ENCODE assay signal across 29 mouse cellular contexts in genomic region chr4:52916659-52917310, GRCm38 (mm10). TPM values are rescaled to one million over a fixed set of nuclear protein-coding genes. Genes with fewer than 3 reads are reported as not detected.
A peak's percentile ranks its signal among the peaks of the same experiment; 100 is the strongest.
DNase-seq lines count a peak whose midpoint lies in the region; ATAC-seq and TF ChIP-seq lines count a peak whose summit lies in the region.
"Had no signal": no experiment of that assay in that cellular context is flagged by ENCODE, and none has a peak within 500 bp of the region (broad histone marks: within the 10 kb centered on the region; RNA-seq: fewer than 3 reads in every experiment).

No protein-coding gene starts in this region.

- H3K9ac ChIP-seq in lung, postnatal 0 days (replicated peaks; ENCODE audit: low read depth), result no peak overlapping the region
- no peak overlapping the region for H3K9ac ChIP-seq in heart, embryonic 11.5 days (ENCODE audit: low read depth, low read length)
- H3K9ac ChIP-seq: forebrain, embryonic 13.5 days; forebrain, postnatal 0 days; heart, embryonic 13.5 days; hindbrain, embryonic 12.5 days had no signal

- H3K9me3 ChIP-seq in lung, postnatal 0 days (ENCODE audit: low read length), result no peaks in the 10 kb centered on the region
- no peaks in the 10 kb centered on the region for H3K9me3 ChIP-seq in heart, embryonic 11.5 days (replicated peaks; ENCODE audit: control insufficient read depth, low read length)
- H3K9me3 ChIP-seq: embryonic facial prominence, embryonic 10.5 days; forebrain, embryonic 13.5 days; heart, embryonic 13.5 days; hindbrain, embryonic 12.5 days had no signal

- TF ChIP-seq CTCF in lung, postnatal 0 days (IDR thresholded peaks at IDR 0.05), result no peak

- ATAC-seq in lung, postnatal 0 days, result no peak
- ATAC-seq in hematopoietic stem cell, adult 5-6 weeks (replicated peaks in 1 of 2; ENCODE audit: insufficient read depth in 1 of 2, low FRiP score in 2 of 2, low TSS enrichment in 1 of 2, low read depth in 1 of 2, poor library complexity in 2 of 2, severe bottlenecking in 2 of 2), result peak; percentile 58 to 73; a peak in 3 of 4 replicates
- ATAC-seq in heart, embryonic 11.5 days (replicated peaks; ENCODE audit: insufficient number of reproducible peaks, low FRiP score, low TSS enrichment), result no peak
- ATAC-seq: CD4-positive, CD25-positive, alpha-beta regulatory T cell, adult 4 months; forebrain, embryonic 13.5 days; forebrain, postnatal 0 days; hindbrain, embryonic 16.5 days had no signal

- H3K4me2 ChIP-seq in lung, postnatal 0 days (replicated peaks; ENCODE audit: low read depth, low read length), result no peak overlapping the region
- H3K4me2 ChIP-seq in heart, embryonic 11.5 days, result no peak overlapping the region
- H3K4me2 ChIP-seq: forebrain, embryonic 13.5 days; heart, embryonic 13.5 days; hindbrain, embryonic 12.5 days had no signal

- no peak overlapping the region for H3K27ac ChIP-seq in lung, postnatal 0 days (ENCODE audit: low read length)
- no peak overlapping the region for H3K27ac ChIP-seq in heart, embryonic 11.5 days (ENCODE audit: low read depth, low read length)
- H3K27ac ChIP-seq: embryonic facial prominence, embryonic 10.5 days; forebrain, embryonic 13.5 days; heart, embryonic 13.5 days; hindbrain, embryonic 12.5 days had no signal

- H3K4me1 ChIP-seq in lung, postnatal 0 days (ENCODE audit: insufficient read depth, low read depth, low read length), result no peaks in the 10 kb centered on the region
- H3K4me1 ChIP-seq in heart, embryonic 11.5 days (ENCODE audit: control insufficient read depth, insufficient read depth, low read length), result no peaks in the 10 kb centered on the region
- H3K4me1 ChIP-seq: embryonic facial prominence, embryonic 10.5 days; forebrain, embryonic 13.5 days; heart, embryonic 13.5 days; hindbrain, embryonic 12.5 days had no signal

- no peaks in the 10 kb centered on the region for H3K36me3 ChIP-seq in lung, postnatal 0 days (ENCODE audit: insufficient read depth, low read length)
- no peaks in the 10 kb centered on the region for H3K36me3 ChIP-seq in splenic B cell, adult 2 months (ENCODE audit: control insufficient read depth, insufficient read depth, low read length, poor library complexity, severe bottlenecking)
- H3K36me3 ChIP-seq in heart, embryonic 11.5 days (ENCODE audit: control insufficient read depth, insufficient read depth, low read length), result no peaks in the 10 kb centered on the region
- H3K36me3 ChIP-seq: embryonic facial prominence, embryonic 10.5 days; heart, embryonic 13.5 days; hindbrain, embryonic 12.5 days had no signal

- DNase-seq in lung, postnatal 0 days (ENCODE audit: low spot score), result peak; percentile 17
- no peak for DNase-seq in lung, postnatal 14 days
- DNase-seq in adipocyte (ENCODE audit: low spot score) (peak; percentile 2), MN1 (ENCODE audit: low spot score) (no peak)
- DNase-seq in splenic B cell, adult 2 months (ENCODE audit: low read depth, low spot score), result peak; percentile 4
- no peak for DNase-seq in spleen, postnatal 4 days (ENCODE audit: low spot score in 2 of 2)
- DNase-seq: adrenal gland, postnatal 10 days; B cell, adult 2 months; cerebellum, adult 11-12 months; cerebellum, adult 9-11 months; cerebellum, postnatal 36 days; forebrain, postnatal 0 days; gastrocnemius, postnatal 14 days; heart, postnatal 36 days had no signal

- no peak for TF ChIP-seq EP300 in lung, postnatal 0 days (IDR thresholded peaks at IDR 0.05)

- no peak overlapping the region for H3K4me3 ChIP-seq in lung, postnatal 0 days (ENCODE audit: low read depth, low read length)
- H3K4me3 ChIP-seq in heart, embryonic 11.5 days (ENCODE audit: low read depth, low read length), result no peak overlapping the region
- H3K4me3 ChIP-seq: embryonic facial prominence, embryonic 10.5 days; forebrain, embryonic 13.5 days; heart, embryonic 13.5 days; hindbrain, embryonic 12.5 days had no signal

- 67% methylated on average over 6 of the region's 6 CpGs for WGBS in lung, postnatal 0 days
- WGBS in heart, embryonic 11.5 days (ENCODE audit: insufficient replicate concordance), result 71% methylated on average over 6 of the region's 6 CpGs

- H3K27me3 ChIP-seq in lung, postnatal 0 days (replicated peaks; ENCODE audit: insufficient read depth, low read length), result no peaks in the 10 kb centered on the region
- H3K27me3 ChIP-seq in splenic B cell, adult 2 months (ENCODE audit: control insufficient read depth, insufficient read depth, low read length, poor library complexity, severe bottlenecking), result no peaks in the 10 kb centered on the region
- no peaks in the 10 kb centered on the region for H3K27me3 ChIP-seq in heart, embryonic 11.5 days (ENCODE audit: control insufficient read depth, insufficient read depth, low read length)
- H3K27me3 ChIP-seq: forebrain, embryonic 13.5 days; heart, embryonic 13.5 days; hindbrain, embryonic 12.5 days had no signal

RNA-seq across cellular contexts. Expression of gene Olfr272, which starts 2.2 kb away (rescaled TPM):
- not detected in 2 replicates for polyA plus RNA-seq in lung, postnatal 0 days (2015; fragmentation: Nextera tagmentation; extraction: Ambion mirVana)
- total RNA-seq in hematopoietic stem cell, adult 5-6 weeks (2017), result not detected in 2 replicates
- polyA plus RNA-seq in heart, embryonic 11.5 days (2014; fragmentation: Nextera tagmentation; extraction: Ambion mirVana), result not detected in 2 replicates
- total RNA-seq: adrenal gland, postnatal 10 days; adrenal gland, postnatal 4 days; forebrain, postnatal 0 days; gastrocnemius, adult 18-20 months; gastrocnemius, postnatal 14 days; heart, adult 8-10 months; heart, postnatal 36 days had no signal
- polyA plus RNA-seq: CD4-positive, CD25-positive, alpha-beta regulatory T cell, adult 4 months; embryonic facial prominence, embryonic 10.5 days; embryonic facial prominence, embryonic 14.5 days; forebrain, embryonic 13.5 days; forebrain, postnatal 0 days; heart, embryonic 13.5 days; heart, postnatal 0 days; hindbrain, embryonic 12.5 days; hindbrain, embryonic 16.5 days had no signal

RNA-seq across cellular contexts. Expression of gene Olfr270, which starts 47.6 kb away (rescaled TPM):
- not detected in 2 replicates for polyA plus RNA-seq in lung, postnatal 0 days (2015; fragmentation: Nextera tagmentation; extraction: Ambion mirVana)
- total RNA-seq in hematopoietic stem cell, adult 5-6 weeks (2017), result not detected in 2 replicates
- polyA plus RNA-seq in heart, embryonic 11.5 days (2014; fragmentation: Nextera tagmentation; extraction: Ambion mirVana), result not detected in 2 replicates
- total RNA-seq: adrenal gland, postnatal 10 days; adrenal gland, postnatal 4 days; forebrain, postnatal 0 days; gastrocnemius, adult 18-20 months; gastrocnemius, postnatal 14 days; heart, adult 8-10 months; heart, postnatal 36 days had no signal
- polyA plus RNA-seq: brain, embryonic 14.5 days; CD4-positive, CD25-positive, alpha-beta regulatory T cell, adult 4 months; embryonic facial prominence, embryonic 10.5 days; embryonic facial prominence, embryonic 14.5 days; forebrain, embryonic 13.5 days; forebrain, postnatal 0 days; heart, embryonic 13.5 days; heart, postnatal 0 days; hindbrain, embryonic 12.5 days; hindbrain, embryonic 16.5 days had no signal

RNA-seq across cellular contexts. Expression of gene Olfr273, which starts 57.7 kb away (rescaled TPM):
- polyA plus RNA-seq in lung, postnatal 0 days (2015; fragmentation: Nextera tagmentation; extraction: Ambion mirVana), result not detected in 2 replicates
- not detected in 2 replicates for total RNA-seq in hematopoietic stem cell, adult 5-6 weeks (2017)
- not detected in 2 replicates for polyA plus RNA-seq in heart, embryonic 11.5 days (2014; fragmentation: Nextera tagmentation; extraction: Ambion mirVana)
- total RNA-seq: adrenal gland, postnatal 10 days; adrenal gland, postnatal 4 days; forebrain, postnatal 0 days; gastrocnemius, adult 18-20 months; gastrocnemius, postnatal 14 days; heart, adult 8-10 months; heart, postnatal 36 days had no signal
- polyA plus RNA-seq: brain, embryonic 14.5 days; CD4-positive, CD25-positive, alpha-beta regulatory T cell, adult 4 months; embryonic facial prominence, embryonic 10.5 days; embryonic facial prominence, embryonic 14.5 days; forebrain, embryonic 13.5 days; forebrain, postnatal 0 days; gonadal fat pad, adult 2 months; heart, embryonic 13.5 days; heart, postnatal 0 days; hindbrain, embryonic 12.5 days; hindbrain, embryonic 16.5 days had no signal

Comparison
In these comparisons a context has a peak if more than half of its experiments do, and no peak if none do; other contexts are left out.
1. DNase-seq: peak in lung, postnatal 0 days (single experiment), adipocyte (single experiment) and splenic B cell, adult 2 months (single experiment); none in lung, postnatal 14 days (single experiment), MN1 (single experiment) and spleen, postnatal 4 days (0 of 2).
2. ATAC-seq: peak in hematopoietic stem cell, adult 5-6 weeks (2 of 2); none in lung, postnatal 0 days (single experiment) and heart, embryonic 11.5 days (single experiment).